Comparison of ENCODE assay signal across 27 mouse cellular contexts in the genomic region with DNA sequence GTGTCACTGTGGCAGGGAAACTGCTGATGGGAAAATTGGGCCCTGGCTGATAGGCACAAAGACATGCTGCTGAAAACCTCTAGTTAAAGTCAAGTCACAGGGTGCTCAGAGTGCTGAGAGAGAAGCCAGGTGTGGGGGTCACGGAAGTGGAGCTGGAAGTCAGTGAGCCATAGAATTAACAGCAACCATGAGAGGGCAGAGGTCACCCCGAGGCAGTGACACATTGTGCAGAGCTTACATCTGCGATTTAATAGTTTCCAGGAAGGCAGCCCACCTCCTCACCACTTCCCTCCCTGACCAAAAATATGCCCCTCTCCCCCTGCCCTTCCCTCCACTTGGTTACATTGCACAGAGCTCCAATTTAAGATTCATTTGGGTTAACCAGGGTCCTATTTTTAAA. TPM values are rescaled to one million over a fixed set of nuclear protein-coding genes. Genes with fewer than 3 reads are reported as not detected.
DNase-seq lines count a peak whose midpoint lies in the region; ATAC-seq lines count a peak whose summit lies in the region.
"Had no signal": no experiment of that assay in that cellular context is flagged by ENCODE, and none has a peak within 500 bp of the region (broad histone marks: within the 10 kb centered on the region; RNA-seq: fewer than 3 reads in every experiment).

No protein-coding gene starts in this region.

- no peaks in the 10 kb centered on the region for H3K9me3 ChIP-seq in kidney, embryonic 16.5 days (ENCODE audit: low read length)
- H3K9me3 ChIP-seq in embryonic facial prominence, embryonic 11.5 days (replicated peaks; ENCODE audit: control insufficient read depth, low read length), result no peaks in the 10 kb centered on the region
- no peaks in the 10 kb centered on the region for H3K9me3 ChIP-seq in limb, embryonic 13.5 days
- H3K9me3 ChIP-seq: embryonic facial prominence, embryonic 15.5 days; heart, embryonic 12.5 days; hindbrain, embryonic 12.5 days; liver, embryonic 15.5 days; lung, embryonic 15.5 days; midbrain, embryonic 15.5 days had no signal

- 26% methylated on average over 3 of the region's 3 CpGs for WGBS in kidney, embryonic 16.5 days
- 36% methylated on average over 3 of the region's 3 CpGs for WGBS in embryonic facial prominence, embryonic 11.5 days
- 39% methylated on average over 3 of the region's 3 CpGs for WGBS in limb, embryonic 13.5 days

- no peak overlapping the region for H3K27ac ChIP-seq in kidney, embryonic 16.5 days (ENCODE audit: low read length)
- no peak overlapping the region for H3K27ac ChIP-seq in embryonic facial prominence, embryonic 11.5 days (replicated peaks; ENCODE audit: low read depth, low read length)
- no peak overlapping the region for H3K27ac ChIP-seq in limb, embryonic 13.5 days
- H3K27ac ChIP-seq: embryonic facial prominence, embryonic 15.5 days; hindbrain, embryonic 12.5 days; liver, embryonic 15.5 days; lung, embryonic 15.5 days; midbrain, embryonic 15.5 days; stomach, postnatal 0 days had no signal

- no peak overlapping the region for H3K4me3 ChIP-seq in kidney, embryonic 16.5 days (ENCODE audit: low read length)
- no peak overlapping the region for H3K4me3 ChIP-seq in embryonic facial prominence, embryonic 11.5 days (ENCODE audit: low read depth, low read length)
- no peak overlapping the region for H3K4me3 ChIP-seq in limb, embryonic 13.5 days
- H3K4me3 ChIP-seq: embryonic facial prominence, embryonic 15.5 days; heart, embryonic 12.5 days; hindbrain, embryonic 12.5 days; liver, embryonic 15.5 days; lung, embryonic 15.5 days; midbrain, embryonic 15.5 days; myocyte had no signal

- no peak for DNase-seq in kidney, postnatal 25 days
- DNase-seq in embryo, embryonic 10.5 days (ENCODE audit: low spot score), result peak; percentile 50
- DNase-seq in embryonic facial prominence, embryonic 11.5 days (ENCODE audit: low spot score), result peak; percentile 50
- no peak for DNase-seq in cerebellum, postnatal 36 days
- no peak for DNase-seq in cerebellum, adult 11 months
- no peak for DNase-seq in cerebellum, adult 11-12 months
- DNase-seq: adrenal gland, adult 8-10 months; cerebellum, adult 9-10 months; heart, postnatal 10 days; kidney, adult 2 months; liver; lung, postnatal 4 days; thymus, adult 2 months had no signal

- H3K4me2 ChIP-seq in kidney, embryonic 16.5 days (replicated peaks; ENCODE audit: low read depth, low read length), result no peak overlapping the region
- no peak overlapping the region for H3K4me2 ChIP-seq in embryonic facial prominence, embryonic 11.5 days (ENCODE audit: low read depth, low read length)
- H3K4me2 ChIP-seq in limb, embryonic 13.5 days (replicated peaks), result no peak overlapping the region
- H3K4me2 ChIP-seq: embryonic facial prominence, embryonic 15.5 days; heart, embryonic 12.5 days; hindbrain, embryonic 12.5 days; liver, embryonic 15.5 days; lung, embryonic 15.5 days; midbrain, embryonic 15.5 days had no signal

- H3K27me3 ChIP-seq in kidney, embryonic 16.5 days (ENCODE audit: insufficient read depth, low read length), result no peaks in the 10 kb centered on the region; the same call in 1 of the 2 replicates
- H3K27me3 ChIP-seq in embryonic facial prominence, embryonic 11.5 days (ENCODE audit: control insufficient read depth, insufficient read depth, low read length), result no peaks in the 10 kb centered on the region
- 0 out of 2 replicates have a peak, but pooled peaks cover 3% of the 10 kb centered on the region for H3K27me3 ChIP-seq in limb, embryonic 13.5 days
- H3K27me3 ChIP-seq: embryonic facial prominence, embryonic 15.5 days; heart, embryonic 12.5 days; hindbrain, embryonic 12.5 days; liver, embryonic 15.5 days; lung, embryonic 15.5 days; midbrain, embryonic 15.5 days had no signal

- H3K36me3 ChIP-seq in kidney, embryonic 16.5 days (ENCODE audit: insufficient read depth, low read length), result no peaks in the 10 kb centered on the region
- no peaks in the 10 kb centered on the region for H3K36me3 ChIP-seq in embryonic facial prominence, embryonic 11.5 days (replicated peaks; ENCODE audit: control insufficient read depth, insufficient read depth, low read depth, low read length)
- no peaks in the 10 kb centered on the region for H3K36me3 ChIP-seq in limb, embryonic 13.5 days
- H3K36me3 ChIP-seq: embryonic facial prominence, embryonic 15.5 days; heart, embryonic 12.5 days; hindbrain, embryonic 12.5 days; liver, embryonic 15.5 days; lung, embryonic 15.5 days; midbrain, embryonic 15.5 days had no signal

- peak; percentile 73; the same call in 1 of the 2 replicates for ATAC-seq in kidney, embryonic 16.5 days (ENCODE audit: low FRiP score, low TSS enrichment)
- no peak for ATAC-seq in embryonic facial prominence, embryonic 11.5 days (replicated peaks; ENCODE audit: insufficient number of reproducible peaks, low FRiP score, low TSS enrichment, low read depth)
- peak; percentile 32; the same call in 1 of the 2 replicates for ATAC-seq in limb, embryonic 13.5 days (ENCODE audit: low FRiP score, low read depth)
- ATAC-seq: activated CD4-positive, CD25-positive, alpha-beta regulatory T cell, adult 4 months; forebrain, embryonic 14.5 days; midbrain, embryonic 15.5 days had no signal

- H3K9ac ChIP-seq in kidney, embryonic 16.5 days (replicated peaks; ENCODE audit: low read length), result no peak overlapping the region
- no peak overlapping the region for H3K9ac ChIP-seq in embryonic facial prominence, embryonic 11.5 days (replicated peaks; ENCODE audit: low read length)
- no peak overlapping the region for H3K9ac ChIP-seq in limb, embryonic 13.5 days
- H3K9ac ChIP-seq: embryonic facial prominence, embryonic 15.5 days; heart, embryonic 12.5 days; hindbrain, embryonic 12.5 days; liver, embryonic 15.5 days; lung, embryonic 15.5 days; midbrain, embryonic 15.5 days had no signal

- no peaks in the 10 kb centered on the region for H3K4me1 ChIP-seq in kidney, embryonic 16.5 days (ENCODE audit: insufficient read depth, low read length)
- no peaks in the 10 kb centered on the region for H3K4me1 ChIP-seq in embryonic facial prominence, embryonic 11.5 days (ENCODE audit: control insufficient read depth, insufficient read depth, low read length)
- H3K4me1 ChIP-seq in limb, embryonic 13.5 days, result peaks cover 15% of the 10 kb centered on the region; the same call in 1 of the 2 replicates
- H3K4me1 ChIP-seq: embryonic facial prominence, embryonic 15.5 days; heart, embryonic 12.5 days; hindbrain, embryonic 12.5 days; liver, embryonic 15.5 days; lung, embryonic 15.5 days; midbrain, embryonic 15.5 days had no signal

RNA-seq across cellular contexts. Expression of gene Frmd7, which starts 25.1 kb away (rescaled TPM):
- polyA plus RNA-seq in kidney, embryonic 16.5 days (2015; fragmentation: Nextera tagmentation; extraction: Ambion mirVana), result 0.10 TPM in 1 of 2 replicates, not detected in the other
- not detected in 2 replicates for polyA plus RNA-seq in embryonic facial prominence, embryonic 11.5 days (2014; fragmentation: Nextera tagmentation; extraction: Ambion mirVana)
- 0.09 and 0.13 TPM in 2 replicates for polyA plus RNA-seq in limb, embryonic 13.5 days (2015; fragmentation: Nextera tagmentation; extraction: Ambion mirVana)
- polyA plus RNA-seq: hindbrain, embryonic 12.5 days; kidney, adult 2 months; liver, embryonic 15.5 days; myocyte; neural tube, embryonic 14.5 days; small intestine, adult 2 months; stomach, postnatal 0 days had no signal

Comparison
In these comparisons a context has a peak if more than half of its experiments do, and no peak if none do; other contexts are left out.
1. DNase-seq: peak in embryo, embryonic 10.5 days (single experiment) and embryonic facial prominence, embryonic 11.5 days (single experiment); none in kidney, postnatal 25 days (0 of 2), cerebellum, postnatal 36 days (0 of 2), cerebellum, adult 11 months (single experiment) and cerebellum, adult 11-12 months (single experiment).